Mouse (Mus musculus) ES-E14 (cell line): Measurements from ENCODE around the gene Ccdc85c.

ENCODE experiments used
- CHD2 ChIP-seq: IDR thresholded peaks from 2 replicates; pipeline ENCODE4 v1.6.1; 2014; ENCODE audit warnings: mild to moderate bottlenecking, low read depth, low read length, inconsistent platforms
- ZNF384 ChIP-seq: IDR thresholded peaks from 2 replicates; pipeline ENCODE4 v1.6.1; 2012; ENCODE audit warnings: low read depth, low read length, inconsistent platforms

DNA sequence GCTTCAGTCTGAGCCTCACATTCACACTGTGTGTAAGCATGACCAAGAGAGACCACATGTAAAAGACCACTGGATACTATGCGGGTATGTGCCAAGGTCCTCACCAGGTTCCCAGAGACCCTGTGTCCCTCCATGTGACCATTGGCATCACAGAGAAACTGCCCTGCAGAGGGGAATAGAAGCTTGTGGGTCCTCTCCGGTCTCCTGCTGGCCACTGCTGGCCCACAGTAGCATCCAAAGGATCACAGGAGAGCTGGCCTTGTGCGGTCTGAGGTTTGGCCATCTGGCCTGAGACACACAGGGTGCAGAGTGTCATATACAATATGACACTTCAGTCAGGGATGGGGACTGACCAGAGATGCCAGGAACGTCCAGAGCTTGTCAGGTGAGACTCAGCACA, 34.8 kb upstream of the Ccdc85c start:
- TF ChIP-seq ZNF384 (no peak), CHD2 (no peak)
